Mouse (Mus musculus) lung, adult 2 months (tissue): ENCODE results near the gene Tnip3.

Experiments
- CTCF ChIP-seq: fragments of 200-500 bp; IDR thresholded peaks from 2 replicates; pipeline ENCODE4 v1.5.1; 2011; ENCODE audit warnings: mild to moderate bottlenecking, low read length, control low read depth; ENCODE audit not compliant: insufficient read depth
- POLR2A ChIP-seq: fragments of 200-500 bp; IDR thresholded peaks from 2 replicates; pipeline ENCODE4 v1.6.1; 2011; ENCODE audit warnings: low read depth, mild to moderate bottlenecking, control low read depth, low read length, borderline replicate concordance; ENCODE audit errors: extremely low read depth

DNA sequence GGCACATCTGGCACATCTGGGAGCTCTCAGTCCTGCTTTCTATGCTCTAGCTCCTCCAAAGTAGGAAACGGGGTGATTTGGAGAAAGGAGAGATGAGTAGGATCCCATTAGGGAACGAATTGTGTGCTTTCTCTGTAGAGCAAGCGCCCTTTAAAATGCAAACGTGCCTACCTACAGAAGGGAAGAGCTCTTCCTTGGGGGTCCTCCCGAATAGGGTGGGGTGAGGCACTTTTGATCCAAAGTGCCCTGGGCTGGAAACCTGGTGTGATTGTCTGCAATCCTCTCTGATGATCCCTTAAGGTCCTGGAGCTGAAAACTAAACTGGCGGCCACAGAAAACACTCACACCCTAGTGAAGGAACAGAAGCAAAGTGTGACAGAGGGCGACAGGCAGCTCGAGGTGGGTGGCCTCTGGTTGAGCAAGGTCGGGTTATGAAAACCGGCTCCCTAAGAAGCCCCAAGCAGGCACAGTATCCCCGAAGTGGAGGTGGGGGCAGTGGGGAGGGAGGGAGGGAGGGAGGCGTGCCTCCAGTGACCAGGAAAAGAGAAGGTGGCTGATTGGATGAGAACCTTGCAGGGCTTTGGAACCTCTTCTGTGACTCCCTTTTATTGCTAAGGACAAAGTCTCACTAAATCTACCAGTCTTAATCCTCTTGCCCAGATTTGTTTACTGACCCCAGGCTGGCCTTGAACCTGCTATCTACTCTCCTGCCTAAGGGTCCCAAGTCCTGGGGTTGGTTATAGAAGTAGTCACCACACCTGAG lies 72.1 kb downstream of the Tnip3 start:
- TF ChIP-seq CTCF (no peak), POLR2A (no peak)
